Mouse (Mus musculus) hematopoietic stem cell, adult 5-6 weeks (primary cell): Measurements from ENCODE around the gene Pqlc2. TPM values are rescaled to one million over a fixed set of nuclear protein-coding genes. Genes with fewer than 3 reads are reported as not detected.

Source experiments
- ATAC-seq, 2 experiments: fragments of 125-278 bp in 1 of 2; replicated peaks in 1 of 2; 2 replicates each; pipeline ENCODE4 v1.8.0; 2016 to 2017; ENCODE audit warnings: inconsistent platforms in 2 of 2, mild to moderate bottlenecking in 2 of 2, moderate number of reproducible peaks in 2 of 2, low read depth in 1 of 2, moderate TSS enrichment in 1 of 2; ENCODE audit not compliant: low FRiP score in 2 of 2, poor library complexity in 2 of 2, severe bottlenecking in 2 of 2, insufficient read depth in 1 of 2, low TSS enrichment in 1 of 2
- total RNA-seq: library from RNA; stranded (forward); fragments of 172-1452, 232-1000 nt; gene quantifications from 2 replicates; pipeline ENCODE4 v1.2.3, GENCODE M21; 2017

Gene Pqlc2
- total RNA-seq, 1 experiment from 2014 or later: not detected

DNA sequence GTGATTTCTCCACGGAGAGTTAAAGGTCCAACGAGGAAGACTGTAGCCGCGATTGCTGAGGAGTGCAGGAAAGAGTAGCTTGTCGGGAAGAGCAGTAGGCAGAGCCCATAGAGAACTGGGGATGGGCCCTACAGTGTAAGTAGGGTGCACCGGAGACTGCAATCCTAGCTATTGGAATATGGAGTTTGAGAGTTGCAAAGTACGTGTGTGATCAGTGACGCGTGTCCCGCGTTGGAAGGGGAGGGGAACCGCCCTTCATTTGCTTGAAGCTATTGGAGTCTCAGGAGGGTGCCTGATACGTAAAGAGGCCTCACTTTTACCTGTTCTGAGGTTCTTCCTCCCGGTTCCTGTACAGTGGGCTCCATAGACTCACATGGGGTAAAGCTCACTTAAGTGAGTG is 1.2 kb upstream of the Pqlc2 start:
- no peak for ATAC-seq

DNA sequence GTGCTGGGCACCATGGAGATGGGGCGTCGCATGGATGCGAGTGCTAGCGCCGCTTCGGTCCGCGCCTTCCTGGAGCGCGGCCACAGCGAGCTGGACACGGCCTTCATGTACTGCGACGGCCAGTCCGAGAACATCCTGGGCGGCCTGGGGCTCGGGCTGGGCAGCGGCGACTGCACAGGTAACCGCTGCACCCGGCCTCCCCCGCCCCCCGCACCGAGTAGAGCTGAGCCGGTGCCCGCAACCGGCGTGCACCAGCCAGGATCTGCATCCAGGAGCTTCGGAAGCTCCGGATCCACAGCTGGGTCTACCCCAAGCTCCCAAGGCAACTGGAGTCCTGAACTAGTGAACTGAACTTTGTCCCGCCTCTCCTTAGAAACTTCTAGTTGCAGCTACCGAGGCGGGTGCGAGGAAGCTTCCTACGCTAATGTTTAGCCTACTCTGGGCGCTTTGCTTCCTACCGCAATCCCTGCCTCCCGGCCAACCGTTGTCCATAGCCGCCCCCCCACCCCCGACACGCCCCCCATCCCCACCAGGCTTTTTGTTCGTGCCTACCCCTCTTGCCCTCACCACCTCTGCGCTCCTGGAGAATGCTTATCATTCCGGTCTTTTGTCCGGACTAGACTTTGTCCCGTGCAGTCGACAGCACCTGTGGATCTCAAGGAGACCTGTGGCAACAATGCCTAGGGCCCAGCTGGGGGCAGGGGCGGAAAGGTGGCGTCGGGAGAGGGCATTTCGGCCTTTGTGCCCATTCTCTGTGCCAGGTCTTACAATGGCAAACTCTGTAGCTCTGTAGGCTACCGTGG is 592 bp upstream of the Pqlc2 start:
- no peak for ATAC-seq

DNA sequence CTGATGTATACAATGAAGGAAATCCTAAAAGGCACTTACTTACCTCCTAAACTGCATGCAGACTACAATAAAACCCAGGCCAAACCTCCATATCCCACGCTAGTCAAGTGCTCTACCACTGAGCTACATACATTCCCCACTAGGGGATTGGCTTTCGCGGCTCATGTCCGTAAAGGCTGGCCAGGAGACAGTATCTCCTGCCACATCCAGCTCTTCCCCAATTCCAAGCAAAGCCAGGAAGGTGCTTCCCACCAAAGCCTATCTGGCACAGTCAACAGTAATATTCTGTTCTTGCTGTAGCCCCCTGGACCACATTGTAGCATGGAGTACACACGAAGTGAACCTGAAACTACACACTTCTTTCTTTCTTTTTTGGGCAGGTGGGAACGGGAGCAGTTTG is 857 bp downstream of the Pqlc2 start:
- no peak for ATAC-seq

DNA sequence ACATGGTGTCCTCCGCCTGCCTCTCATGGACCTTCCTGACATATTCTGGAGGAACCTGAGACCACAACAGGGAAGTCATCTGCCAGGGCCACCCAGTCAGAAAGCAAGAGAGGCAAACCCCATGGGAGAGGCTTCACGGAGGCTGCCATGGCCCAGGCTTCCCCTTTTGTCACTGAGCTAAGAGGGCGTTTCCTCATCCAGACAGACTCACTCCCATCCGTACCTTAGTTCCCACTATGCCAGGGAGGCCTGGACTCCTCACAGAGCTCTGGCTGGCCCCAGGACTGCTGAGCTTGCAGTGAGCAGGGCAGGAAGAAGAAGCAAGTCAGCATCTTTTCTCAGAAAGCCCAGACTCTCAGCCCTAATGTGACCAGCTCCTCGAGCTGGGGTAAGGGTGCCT is 2.6 kb downstream of the Pqlc2 start:
- ATAC-seq: peak; percentile 2 to 30; a peak in 1 of 4 replicates

DNA sequence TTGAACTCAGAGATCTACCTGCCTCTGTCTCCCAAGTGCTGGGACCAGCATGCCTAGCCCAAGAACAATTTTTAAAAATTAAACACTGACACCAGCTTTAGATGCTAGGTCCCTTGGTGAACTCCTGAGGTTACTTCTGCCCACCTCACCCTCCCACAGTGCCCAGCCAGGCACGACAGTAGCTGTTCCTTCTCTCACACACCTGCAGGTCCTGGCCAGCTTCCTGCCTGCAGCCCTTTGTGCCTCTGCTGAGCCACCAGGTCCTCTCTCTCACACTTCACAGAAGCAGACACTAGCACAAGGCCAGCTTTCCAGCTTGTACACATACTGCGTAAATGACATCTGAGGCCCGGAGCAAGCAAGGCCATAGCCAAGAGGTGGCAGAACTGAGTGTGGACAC is 5.0 kb downstream of the Pqlc2 start:
- no peak for ATAC-seq

DNA sequence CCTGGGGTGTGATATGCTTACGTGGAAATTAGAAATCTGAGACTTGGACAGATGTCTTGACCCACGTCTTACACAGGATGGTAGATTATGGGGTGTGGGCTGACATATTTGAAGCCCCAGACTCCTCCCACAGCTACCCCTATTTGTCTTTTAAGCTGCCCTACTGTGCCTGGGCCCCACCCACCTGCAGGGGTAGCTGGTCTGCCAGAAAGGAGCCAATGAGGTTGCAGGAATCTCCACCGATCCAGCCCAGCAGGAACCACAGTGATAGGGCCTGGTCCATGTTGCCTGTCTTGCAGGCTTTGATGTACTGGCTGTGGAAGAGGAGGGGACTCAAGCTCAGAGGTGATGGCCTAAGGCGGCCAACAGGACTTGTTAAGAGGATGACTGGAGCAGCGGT is 8.3 kb downstream of the Pqlc2 start:
- ATAC-seq: no peak

DNA sequence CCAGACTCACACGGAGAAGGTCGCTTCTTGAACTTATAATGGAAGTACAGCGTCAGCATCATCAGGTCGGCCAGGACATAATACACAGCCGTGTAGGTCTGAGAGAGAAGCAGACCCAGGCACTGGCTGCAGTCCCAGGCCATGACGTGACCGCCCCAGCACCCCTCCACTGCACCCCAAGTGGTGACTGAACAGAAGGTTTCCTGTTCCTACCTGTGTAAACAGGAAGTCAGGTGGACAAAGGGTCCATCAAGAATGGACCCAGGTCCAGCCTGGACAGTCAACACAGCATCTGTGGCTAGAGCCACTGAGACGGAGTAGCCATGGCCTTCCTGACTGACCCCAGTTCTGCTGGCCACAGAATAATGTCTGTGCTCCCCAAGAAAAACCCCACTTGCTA is 8.7 kb downstream of the Pqlc2 start:
- ATAC-seq: no peak

DNA sequence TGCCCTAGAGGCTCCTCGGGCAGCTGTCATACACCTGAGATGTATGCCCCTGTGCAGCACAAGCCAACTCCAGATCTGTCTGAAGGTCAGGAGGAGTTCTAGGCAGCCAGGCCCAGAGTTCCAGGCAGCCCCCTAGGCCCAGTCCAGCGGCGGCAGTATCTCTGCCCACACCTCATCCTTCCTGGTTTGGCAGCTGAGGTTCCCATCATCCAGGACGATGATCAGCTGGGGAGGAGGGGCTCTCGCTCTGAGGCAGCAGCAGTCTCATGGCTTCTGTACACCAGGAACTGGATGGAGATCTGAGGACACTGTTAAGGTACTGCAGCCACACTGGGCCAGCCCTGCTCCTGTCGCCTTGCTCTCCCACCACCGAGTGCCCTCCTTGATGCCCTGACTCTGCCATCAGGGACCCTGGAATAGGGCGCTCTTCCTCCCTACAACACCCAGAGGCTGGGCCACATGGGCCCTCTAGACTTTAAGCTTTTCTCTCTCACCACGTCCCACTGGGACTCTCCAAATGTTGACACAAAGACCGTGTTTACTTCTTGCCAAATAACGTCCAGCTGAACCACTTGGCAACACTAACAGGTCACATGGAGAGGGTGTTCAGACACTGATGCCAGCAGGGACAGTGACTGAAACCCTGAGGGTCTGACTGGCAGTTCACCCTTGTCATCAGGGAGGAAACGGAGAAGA is 11.7 kb downstream of the Pqlc2 start:
- ATAC-seq: no peak

DNA sequence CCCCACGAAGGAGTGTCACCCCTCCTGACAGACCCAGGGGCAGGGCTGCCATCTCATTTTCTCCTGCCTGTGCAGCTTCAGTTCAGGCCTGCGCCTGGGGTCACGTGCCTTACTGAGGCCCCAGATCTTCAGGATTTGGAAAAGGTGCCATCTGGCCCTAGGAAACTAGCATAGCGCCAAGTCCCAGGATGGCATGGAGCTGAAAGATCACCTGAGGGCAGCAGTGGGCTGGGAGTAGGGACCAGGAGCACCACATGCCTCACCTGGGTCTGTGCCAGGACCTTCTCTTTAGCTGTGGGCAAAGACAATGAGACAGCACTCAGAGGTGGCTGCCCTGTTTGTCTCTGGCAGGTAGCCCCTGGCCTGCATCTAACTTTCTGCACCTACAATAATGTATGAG is 12.9 kb downstream of the Pqlc2 start:
- ATAC-seq: no peak

DNA sequence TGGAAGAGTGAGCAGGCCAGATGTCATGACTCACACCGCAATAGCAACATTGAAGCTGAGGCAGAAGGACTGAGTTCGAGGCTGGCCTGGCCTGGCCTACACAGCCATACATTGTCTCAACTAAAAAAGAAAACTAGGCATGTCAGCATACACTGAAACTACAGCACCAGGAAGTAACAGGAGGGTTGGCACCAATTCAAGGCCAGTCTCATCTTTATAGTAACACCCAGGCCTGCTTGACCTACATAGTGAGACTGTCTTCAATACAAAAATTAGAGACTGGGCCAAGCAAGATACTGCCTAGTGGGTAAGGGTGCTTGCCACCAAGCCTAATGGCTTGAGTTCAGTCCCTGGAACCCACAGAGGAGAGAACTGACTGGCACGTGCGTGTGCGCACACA is 18.5 kb downstream of the Pqlc2 start:
- ATAC-seq: no peak

DNA sequence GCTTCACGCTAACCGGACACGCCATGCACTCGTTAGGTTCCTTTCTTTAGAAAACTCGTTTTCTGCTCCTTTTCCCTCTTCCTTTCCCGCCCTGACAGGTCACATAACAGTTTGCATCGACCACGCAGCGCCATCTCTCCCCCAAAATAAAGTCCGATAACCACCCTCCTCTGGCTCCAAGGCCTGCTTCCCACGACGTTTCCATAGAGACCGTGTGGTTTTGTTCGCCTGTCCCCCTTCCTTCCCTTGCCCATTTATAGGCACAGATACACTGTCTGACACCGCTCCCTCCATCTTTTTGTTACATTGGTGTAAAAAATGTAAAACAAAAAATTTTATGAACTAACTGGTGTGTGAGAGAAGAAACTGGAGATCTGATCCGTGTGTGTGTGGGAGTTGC is 19.4 kb downstream of the Pqlc2 start:
- ATAC-seq: no peak

DNA sequence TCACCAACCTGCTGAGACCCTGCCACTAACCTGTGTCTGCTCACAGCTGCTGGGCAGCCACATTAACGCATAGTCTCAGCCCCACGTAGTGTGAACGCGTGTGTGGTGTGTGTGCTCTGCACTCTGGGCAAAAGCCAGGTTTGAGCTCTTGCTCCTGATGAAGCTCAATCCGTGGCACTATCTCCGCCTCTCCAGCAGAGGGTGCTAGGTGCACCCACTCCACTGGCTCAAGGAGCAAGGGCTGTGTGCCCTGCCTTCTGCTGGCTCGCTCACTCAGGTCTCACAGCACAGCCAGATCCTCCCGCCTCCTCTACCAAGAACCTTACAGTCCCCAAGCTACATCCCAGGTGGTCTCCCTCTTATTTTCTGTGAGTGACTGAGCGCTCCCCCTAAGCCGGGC is 21.5 kb downstream of the Pqlc2 start:
- ATAC-seq: peak; percentile 36 to 55; a peak in 1 of 4 replicates

DNA sequence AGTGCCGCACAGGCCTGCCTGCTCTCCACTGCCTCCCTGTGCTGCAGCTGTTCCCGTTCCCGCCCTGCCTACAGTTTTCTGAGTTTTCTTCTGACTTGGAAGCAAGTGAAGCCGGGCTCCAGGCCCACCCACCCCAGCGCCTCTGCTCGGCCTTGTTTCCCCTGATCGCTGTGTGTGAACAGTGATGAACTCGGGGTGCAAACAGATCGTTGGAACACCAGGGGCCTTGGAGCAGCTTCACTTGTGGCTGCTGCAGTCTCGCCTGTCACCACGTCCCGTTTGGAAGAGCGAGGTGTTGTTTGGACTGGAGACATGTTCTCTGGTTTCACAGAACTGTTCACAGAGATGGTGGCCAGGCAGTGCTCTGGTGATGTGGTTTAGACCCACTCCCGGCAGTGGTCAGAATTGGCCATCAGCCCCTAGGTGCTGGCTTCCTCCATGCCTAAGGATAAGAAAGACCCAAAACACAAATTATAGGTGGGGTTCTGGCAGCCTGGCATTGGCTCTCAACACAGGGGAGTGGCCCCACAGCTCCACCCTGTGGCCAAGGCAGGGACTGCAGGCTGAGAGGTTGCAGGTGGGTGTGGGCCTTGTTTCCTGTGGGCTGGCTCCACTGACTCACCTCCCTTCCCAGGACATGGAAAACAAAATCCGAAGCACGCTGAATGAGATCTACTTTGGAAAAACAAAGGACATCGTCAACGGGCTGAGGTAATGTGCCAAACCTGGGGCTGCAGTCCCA is 23.2 kb downstream of the Pqlc2 start:
- ATAC-seq: peak; percentile 56 to 65

DNA sequence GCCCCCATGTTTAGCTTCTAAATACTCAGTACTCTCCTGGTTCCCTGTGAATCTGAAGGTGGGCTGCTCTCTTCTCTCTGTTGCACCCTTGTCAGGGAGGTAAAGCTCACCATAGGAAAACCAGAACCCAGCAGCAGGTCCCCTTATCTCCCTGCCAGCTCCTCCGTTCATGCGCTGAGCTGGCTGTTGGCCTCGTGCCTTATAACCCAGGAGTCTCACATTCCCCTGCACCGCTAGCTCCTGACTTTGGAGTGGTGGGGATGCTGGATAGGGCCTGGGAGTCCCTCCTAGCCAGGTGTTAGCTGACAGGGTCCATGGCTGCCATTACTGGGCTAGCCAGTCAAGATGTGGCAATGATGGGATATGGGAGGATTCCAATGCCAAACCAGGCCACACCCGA is 24.3 kb downstream of the Pqlc2 start:
- no peak for ATAC-seq

DNA sequence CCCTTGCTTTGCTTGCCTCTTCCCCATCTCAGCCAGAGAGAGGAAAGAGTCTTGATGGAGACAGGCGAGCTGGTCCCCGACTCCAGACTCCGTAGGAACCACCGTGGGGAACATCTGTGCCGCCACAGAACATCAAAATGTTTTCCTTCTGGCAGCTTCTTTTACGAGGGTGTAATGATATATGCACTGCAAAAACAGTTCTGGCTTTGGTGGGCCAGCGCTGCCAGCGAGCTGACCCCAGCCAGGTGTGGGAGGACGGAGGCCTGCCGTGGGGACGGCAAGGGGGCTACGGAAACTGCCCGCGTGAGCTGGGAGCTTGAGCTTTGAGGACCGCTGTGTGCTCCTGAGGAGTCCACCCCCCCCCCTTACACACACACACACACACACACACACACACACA is 25.6 kb downstream of the Pqlc2 start:
- ATAC-seq: no peak

DNA sequence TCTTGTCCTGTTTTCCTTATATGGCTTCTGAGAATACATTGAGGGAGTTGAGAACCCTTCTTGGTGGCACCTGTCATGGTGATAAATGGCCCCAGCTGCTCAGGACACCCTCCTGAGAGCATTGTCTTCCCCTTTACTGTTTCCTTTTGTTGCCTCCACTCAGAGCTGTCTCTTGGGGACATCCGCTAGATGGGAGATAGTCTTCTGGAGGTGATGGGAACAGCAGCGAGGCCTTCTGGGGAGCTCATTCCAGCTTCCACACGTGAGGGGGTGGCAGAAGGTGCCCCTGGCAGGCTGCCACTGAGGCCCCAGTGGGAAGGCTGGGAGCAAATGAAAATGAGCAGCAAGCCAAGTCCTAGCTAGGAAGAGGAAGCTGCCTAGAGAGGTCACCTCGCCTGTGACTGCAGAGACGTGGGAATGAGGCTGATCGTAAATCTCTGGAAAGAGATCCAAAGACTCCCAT is 27.5 kb downstream of the Pqlc2 start:
- ATAC-seq: no peak

DNA sequence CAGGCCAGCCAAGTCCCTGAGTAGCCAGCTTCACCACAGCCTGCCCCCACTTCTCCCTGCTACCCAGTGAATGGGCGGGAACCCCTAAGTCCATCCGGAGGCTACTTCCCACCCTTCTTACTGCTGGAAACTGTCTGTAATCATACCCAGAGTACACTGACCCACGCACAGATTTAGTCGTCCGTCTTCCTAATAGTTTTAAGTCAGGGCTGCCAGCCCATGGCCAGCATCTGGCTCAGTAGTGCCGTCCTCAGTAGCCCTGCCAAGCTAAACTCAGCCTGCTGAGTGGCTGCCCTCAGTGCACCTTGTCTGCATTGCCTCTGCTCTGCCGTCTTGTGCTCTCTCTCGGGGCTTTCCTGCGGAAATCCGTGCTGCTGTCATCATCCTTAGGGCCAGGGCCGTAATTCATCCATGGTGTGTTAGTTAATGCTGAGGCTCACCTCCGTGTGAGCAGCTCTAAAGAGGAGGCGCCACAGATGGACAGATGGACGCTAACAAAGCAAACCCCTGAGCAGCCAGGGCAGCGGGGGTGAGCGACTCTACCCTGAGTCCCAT is 28.6 kb downstream of the Pqlc2 start:
- no peak for ATAC-seq

DNA sequence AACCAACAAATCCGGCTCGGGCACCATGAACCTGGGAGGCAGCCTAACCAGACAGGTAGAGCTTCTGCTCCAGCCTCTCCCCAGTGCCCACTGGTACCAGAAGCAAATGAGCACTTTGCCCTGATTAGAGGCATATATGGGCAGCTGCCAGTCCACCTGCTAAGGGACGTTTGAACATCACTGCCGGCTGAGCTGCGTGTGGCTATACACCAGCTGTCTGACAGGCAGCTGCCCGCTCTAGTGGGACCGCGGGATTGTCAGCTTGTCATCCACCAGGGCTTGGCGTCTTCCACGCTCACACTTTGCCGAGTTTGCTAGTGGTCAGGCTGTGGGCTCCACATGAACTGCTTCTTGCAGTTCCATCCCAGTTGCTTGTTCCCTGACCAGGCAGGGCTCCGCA is 30.0 kb downstream of the Pqlc2 start:
- no peak for ATAC-seq
